Comparison of ENCODE assay signal across 8 mouse cellular contexts in the genomic region with DNA sequence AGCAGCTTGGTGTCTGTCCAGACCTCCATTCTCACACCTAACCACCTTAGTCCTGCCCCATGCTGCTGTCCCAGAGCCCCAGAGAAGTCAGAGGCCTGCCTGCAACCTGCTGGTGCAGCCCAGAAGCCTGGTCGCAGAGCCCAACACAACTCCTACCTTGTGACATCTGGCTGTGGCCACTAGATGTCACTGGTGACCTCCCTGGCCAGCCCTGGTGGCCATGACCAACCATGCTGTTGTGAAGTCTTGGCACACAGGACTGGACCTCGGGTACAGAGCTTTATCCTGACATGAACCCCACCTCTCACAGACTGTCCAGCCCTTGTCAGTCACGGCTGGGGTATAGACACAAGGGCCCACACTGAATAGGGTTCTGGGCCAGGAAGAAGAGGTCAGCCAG. TPM values are rescaled to one million over a fixed set of nuclear protein-coding genes. Genes with fewer than 3 reads are reported as not detected.
DNase-seq lines count a peak whose midpoint lies in the region; TF ChIP-seq lines count a peak whose summit lies in the region.

No protein-coding gene starts in this region.

- peak; percentile 28 for DNase-seq in CD4-positive helper T cell, adult 2 months (ENCODE audit: low read depth, low spot score)
- peak; percentile 91 for DNase-seq in heart, embryonic 10.5 days (ENCODE audit: low spot score)
- peak; percentile 77 for DNase-seq in kidney, adult 9 months
- DNase-seq in liver = peak; percentile 54
- DNase-seq in naive thymus-derived CD4-positive, alpha-beta T cell, adult 2 months (ENCODE audit: low read depth) = peak; percentile 7
- DNase-seq in testis, postnatal 10 days (ENCODE audit: low spot score) = peak; percentile 73

- 10% methylated on average over 3 of the region's 3 CpGs for WGBS in bone marrow, adult 2 months
- 6% methylated on average over 3 of the region's 3 CpGs for WGBS in heart, embryonic 10.5 days

- H3K36me3 ChIP-seq in heart, embryonic 10.5 days = no peaks in the 10 kb centered on the region

- H3K4me1 ChIP-seq in bone marrow, adult 2 months (ENCODE audit: control insufficient read depth, insufficient read depth, low read length) = no peaks in the 10 kb centered on the region
- H3K4me1 ChIP-seq in embryonic fibroblast, embryonic 13.5 days (ENCODE audit: control insufficient read depth, insufficient read depth, low read length) = no peaks in the 10 kb centered on the region
- peaks cover 48% of the 10 kb centered on the region for H3K4me1 ChIP-seq in heart, embryonic 10.5 days

- H3K4me3 ChIP-seq in bone marrow, adult 2 months (replicated peaks; ENCODE audit: control insufficient read depth, low read depth, low read length) = no peak overlapping the region
- no peak overlapping the region for H3K4me3 ChIP-seq in embryonic fibroblast, embryonic 13.5 days (ENCODE audit: insufficient read depth, low read length)
- H3K4me3 ChIP-seq in heart, embryonic 10.5 days = no peak overlapping the region

- TF ChIP-seq CTCF in bone marrow, adult 2 months (IDR thresholded peaks at IDR 0.05; ENCODE audit: control insufficient read depth, insufficient read depth, low read length) = peak; percentile 83
- TF ChIP-seq CTCF in embryonic fibroblast, embryonic 13.5 days (IDR thresholded peaks at IDR 0.05; ENCODE audit: borderline replicate concordance, insufficient read depth, low read length) = peak; percentile 96

- no peak for TF ChIP-seq POLR2A in bone marrow, adult 2 months (IDR thresholded peaks at IDR 0.05; ENCODE audit: borderline replicate concordance, control insufficient read depth, low read depth, low read length)
- TF ChIP-seq POLR2A in embryonic fibroblast, embryonic 13.5 days (IDR thresholded peaks at IDR 0.05; ENCODE audit: low read depth, low read length) = no peak

- H3K27ac ChIP-seq in bone marrow, adult 2 months (ENCODE audit: control insufficient read depth, insufficient read depth, low read depth, low read length, poor library complexity) = no peak overlapping the region
- no peak overlapping the region for H3K27ac ChIP-seq in embryonic fibroblast, embryonic 13.5 days (ENCODE audit: insufficient read depth, low read length)
- H3K27ac ChIP-seq in heart, embryonic 10.5 days = no peak overlapping the region

- H3K27me3 ChIP-seq in heart, embryonic 10.5 days (ENCODE audit: insufficient read depth, poor library complexity, severe bottlenecking) = peaks cover 51% of the 10 kb centered on the region

- H3K9me3 ChIP-seq in heart, embryonic 10.5 days = no peaks in the 10 kb centered on the region

RNA-seq across cellular contexts. Expression of gene Ubl4b, which starts 4.3 kb away (rescaled TPM):
- polyA plus RNA-seq in bone marrow, adult 2 months (2011; ENCODE audit: insufficient read depth, insufficient read length, low replicate concordance, missing spikeins) = not detected in 2 replicates
- 0.37 TPM in 1 of 2 replicates, not detected in the other for polyA plus RNA-seq in embryonic fibroblast, embryonic 13.5 days (2011; ENCODE audit: insufficient read length, low read depth, missing spikeins)
- 0.15 TPM in 1 of 2 replicates, not detected in the other for polyA plus RNA-seq in heart, embryonic 10.5 days (2016; fragmentation: Nextera tagmentation; extraction: Ambion mirVana)

RNA-seq across cellular contexts. Expression of gene Alx3, which starts 35.6 kb away (rescaled TPM):
- polyA plus RNA-seq in bone marrow, adult 2 months (2011; ENCODE audit: insufficient read depth, insufficient read length, low replicate concordance, missing spikeins) = not detected in 2 replicates
- polyA plus RNA-seq in embryonic fibroblast, embryonic 13.5 days (2011; ENCODE audit: insufficient read length, low read depth, missing spikeins) = 1.8 and 1.9 TPM in 2 replicates
- 2.3 and 13.0 TPM in 2 replicates for polyA plus RNA-seq in heart, embryonic 10.5 days (2016; fragmentation: Nextera tagmentation; extraction: Ambion mirVana)

RNA-seq across cellular contexts. Expression of gene Slc6a17, which starts 41.4 kb away (rescaled TPM):
- polyA plus RNA-seq in bone marrow, adult 2 months (2011; ENCODE audit: insufficient read depth, insufficient read length, low replicate concordance, missing spikeins) = 0.62 TPM in 1 of 2 replicates, not detected in the other
- polyA plus RNA-seq in embryonic fibroblast, embryonic 13.5 days (2011; ENCODE audit: insufficient read length, low read depth, missing spikeins) = 10.4 and 10.9 TPM in 2 replicates
- polyA plus RNA-seq in heart, embryonic 10.5 days (2016; fragmentation: Nextera tagmentation; extraction: Ambion mirVana) = 3.0 and 3.8 TPM in 2 replicates

Comparison
In these comparisons a context has a peak if more than half of its experiments do, and no peak if none do; other contexts are left out.
1. DNase-seq: peak in every context shown above with its lines; median percentile 91 in heart, embryonic 10.5 days; 77 in kidney, adult 9 months; 73 in testis, postnatal 10 days; 54 in liver; 28 in CD4-positive helper T cell, adult 2 months; 7 in naive thymus-derived CD4-positive, alpha-beta T cell, adult 2 months.